Mouse (Mus musculus): ENCODE results near the gene Vps37c. TPM values are rescaled to one million over a fixed set of nuclear protein-coding genes. Genes with fewer than 3 reads are reported as not detected.

The Vps37c gene
- polyA plus RNA-seq, 1 experiment from 2014 or later = 31.3 TPM

- Histone ChIP-seq H3K27me3 (ENCODE audit: control insufficient read depth, insufficient read depth, low read length) (no peaks in the 10 kb centered on the region), H3K27ac (no peak overlapping the region)
Measured at GRCm38 (mm10) chr19:10707881-10708280, 19.3 kb downstream of the Vps37c start.

GRCm38 (mm10) chr19:10708900-10709299 lies 20.4 kb downstream of the Vps37c start:
- Histone ChIP-seq H3K27ac (no peak overlapping the region), H3K4me1 (replicated peaks; ENCODE audit: control insufficient read depth, insufficient read depth, low read length) (peaks cover 19% of the 10 kb centered on the region), H3K4me2 (replicated peaks) (no peak overlapping the region), H3K4me3 (replicated peaks; ENCODE audit: low read length) (no peak overlapping the region), H3K27me3 (ENCODE audit: control insufficient read depth, insufficient read depth, low read length) (no peaks in the 10 kb centered on the region), H3K9ac (no peak overlapping the region), H3K9me3 (ENCODE audit: control insufficient read depth, low read length) (no peaks in the 10 kb centered on the region), H3K36me3 (replicated peaks; ENCODE audit: control insufficient read depth, insufficient read depth) (peaks cover 54% of the 10 kb centered on the region)
- WGBS = 60% methylated on average over 6 of the region's 6 CpGs
- DNase-seq (ENCODE audit: low spot score) (no peak), ATAC-seq (ENCODE audit: low FRiP score) (no peak)

More at GRCm38 (mm10) chr19:10707881-10708280, 19.3 kb downstream of the Vps37c start:
- H3K4me1 ChIP-seq (replicated peaks; ENCODE audit: control insufficient read depth, insufficient read depth, low read length) = peaks cover 19% of the 10 kb centered on the region
- DNase-seq (ENCODE audit: low spot score) (no peak), ATAC-seq (ENCODE audit: low FRiP score) (no peak)
- peaks cover 44% of the 10 kb centered on the region for H3K36me3 ChIP-seq (replicated peaks; ENCODE audit: control insufficient read depth, insufficient read depth)
- H3K4me2 ChIP-seq (replicated peaks) = no peak overlapping the region
- no peaks in the 10 kb centered on the region for H3K9me3 ChIP-seq (ENCODE audit: control insufficient read depth, low read length)
- WGBS = 97% methylated on average over 1 of the region's 1 CpGs
- no peak overlapping the region for H3K9ac ChIP-seq
- no peak overlapping the region for H3K4me3 ChIP-seq (replicated peaks; ENCODE audit: low read length)

GRCm38 (mm10) chr19:10709360-10710087 lies 21.0 kb downstream of the Vps37c start:
- Histone ChIP-seq H3K9ac (no peak overlapping the region), H3K4me1 (replicated peaks; ENCODE audit: control insufficient read depth, insufficient read depth, low read length) (peaks cover 20% of the 10 kb centered on the region), H3K27ac (peak overlapping the region; percentile 86), H3K4me2 (replicated peaks) (no peak overlapping the region), H3K27me3 (ENCODE audit: control insufficient read depth, insufficient read depth, low read length) (no peaks in the 10 kb centered on the region), H3K4me3 (replicated peaks; ENCODE audit: low read length) (no peak overlapping the region), H3K36me3 (replicated peaks; ENCODE audit: control insufficient read depth, insufficient read depth) (peaks cover 57% of the 10 kb centered on the region), H3K9me3 (ENCODE audit: control insufficient read depth, low read length) (no peaks in the 10 kb centered on the region)
- DNase-seq (ENCODE audit: low spot score) = peak; percentile 95
- 13% methylated on average over 8 of the region's 8 CpGs for WGBS
- peak; percentile 84 for ATAC-seq (ENCODE audit: low FRiP score)

- no peak overlapping the region for H3K4me2 ChIP-seq (replicated peaks)
- no peaks in the 10 kb centered on the region for H3K9me3 ChIP-seq (ENCODE audit: control insufficient read depth, low read length)
- ATAC-seq (ENCODE audit: low FRiP score) (peak; percentile 21; the same call in 1 of the 2 replicates), DNase-seq (ENCODE audit: low spot score) (peak; percentile 66)
- 64% methylated on average over 9 of the region's 9 CpGs for WGBS
- no peaks in the 10 kb centered on the region for H3K27me3 ChIP-seq (ENCODE audit: control insufficient read depth, insufficient read depth, low read length)
- H3K4me1 ChIP-seq (replicated peaks; ENCODE audit: control insufficient read depth, insufficient read depth, low read length) = peaks cover 21% of the 10 kb centered on the region
- peaks cover 57% of the 10 kb centered on the region for H3K36me3 ChIP-seq (replicated peaks; ENCODE audit: control insufficient read depth, insufficient read depth)
- no peak overlapping the region for H3K9ac ChIP-seq
- peak overlapping the region; percentile 86 for H3K27ac ChIP-seq
- no peak overlapping the region for H3K4me3 ChIP-seq (replicated peaks; ENCODE audit: low read length)
Measured at GRCm38 (mm10) chr19:10710088-10710511, 21.6 kb downstream of the Vps37c start.

GRCm38 (mm10) chr19:10710751-10711150 lies 22.2 kb downstream of the Vps37c start:
- Histone ChIP-seq H3K9me3 (ENCODE audit: control insufficient read depth, low read length) (no peaks in the 10 kb centered on the region), H3K4me2 (replicated peaks) (no peak overlapping the region), H3K27me3 (ENCODE audit: control insufficient read depth, insufficient read depth, low read length) (no peaks in the 10 kb centered on the region), H3K9ac (no peak overlapping the region), H3K4me1 (replicated peaks; ENCODE audit: control insufficient read depth, insufficient read depth, low read length) (peaks cover 21% of the 10 kb centered on the region), H3K27ac (peak overlapping the region; percentile 86), H3K4me3 (replicated peaks; ENCODE audit: low read length) (no peak overlapping the region), H3K36me3 (replicated peaks; ENCODE audit: control insufficient read depth, insufficient read depth) (peaks cover 57% of the 10 kb centered on the region)
- 89% methylated on average over 4 of the region's 4 CpGs for WGBS
- ATAC-seq (ENCODE audit: low FRiP score) = no peak
- no peak for DNase-seq (ENCODE audit: low spot score)

GRCm38 (mm10) chr19:10712194-10712593 lies 23.7 kb downstream of the Vps37c start:
- no peak for ATAC-seq (ENCODE audit: low FRiP score)
- DNase-seq (ENCODE audit: low spot score) = no peak
- Histone ChIP-seq H3K9ac (no peak overlapping the region), H3K4me2 (replicated peaks) (no peak overlapping the region), H3K4me3 (replicated peaks; ENCODE audit: low read length) (no peak overlapping the region), H3K9me3 (ENCODE audit: control insufficient read depth, low read length) (no peaks in the 10 kb centered on the region), H3K27me3 (ENCODE audit: control insufficient read depth, insufficient read depth, low read length) (no peaks in the 10 kb centered on the region), H3K27ac (no peak overlapping the region), H3K36me3 (replicated peaks; ENCODE audit: control insufficient read depth, insufficient read depth) (peaks cover 49% of the 10 kb centered on the region), H3K4me1 (replicated peaks; ENCODE audit: control insufficient read depth, insufficient read depth, low read length) (peaks cover 21% of the 10 kb centered on the region)
- 93% methylated on average over 7 of the region's 7 CpGs for WGBS

GRCm38 (mm10) chr19:10712646-10713045 lies 24.1 kb downstream of the Vps37c start:
- H3K9ac ChIP-seq = no peak overlapping the region
- H3K9me3 ChIP-seq (ENCODE audit: control insufficient read depth, low read length) = no peaks in the 10 kb centered on the region
- H3K4me3 ChIP-seq (replicated peaks; ENCODE audit: low read length) = no peak overlapping the region
- no peaks in the 10 kb centered on the region for H3K27me3 ChIP-seq (ENCODE audit: control insufficient read depth, insufficient read depth, low read length)
- H3K4me2 ChIP-seq (replicated peaks) = no peak overlapping the region
- peaks cover 21% of the 10 kb centered on the region for H3K4me1 ChIP-seq (replicated peaks; ENCODE audit: control insufficient read depth, insufficient read depth, low read length)
- H3K27ac ChIP-seq = no peak overlapping the region
- H3K36me3 ChIP-seq (replicated peaks; ENCODE audit: control insufficient read depth, insufficient read depth) = peaks cover 45% of the 10 kb centered on the region
- WGBS = 96% methylated on average over 12 of the region's 12 CpGs
- DNase-seq (ENCODE audit: low spot score) (no peak), ATAC-seq (ENCODE audit: low FRiP score) (no peak)

- Histone ChIP-seq H3K36me3 (replicated peaks; ENCODE audit: control insufficient read depth, insufficient read depth) (peaks cover 40% of the 10 kb centered on the region), H3K9ac (no peak overlapping the region), H3K4me3 (replicated peaks; ENCODE audit: low read length) (no peak overlapping the region), H3K4me2 (replicated peaks) (no peak overlapping the region), H3K27ac (no peak overlapping the region), H3K4me1 (replicated peaks; ENCODE audit: control insufficient read depth, insufficient read depth, low read length) (peaks cover 21% of the 10 kb centered on the region), H3K9me3 (ENCODE audit: control insufficient read depth, low read length) (no peaks in the 10 kb centered on the region), H3K27me3 (ENCODE audit: control insufficient read depth, insufficient read depth, low read length) (no peaks in the 10 kb centered on the region)
- 92% methylated on average over 10 of the region's 10 CpGs for WGBS
- DNase-seq (ENCODE audit: low spot score) (no peak), ATAC-seq (ENCODE audit: low FRiP score) (no peak)
Measured at GRCm38 (mm10) chr19:10713551-10713950, 25.0 kb downstream of the Vps37c start.

- 87% methylated on average over 6 of the region's 6 CpGs for WGBS
- DNase-seq (ENCODE audit: low spot score) (no peak), ATAC-seq (ENCODE audit: low FRiP score) (no peak)
- H3K27ac ChIP-seq = no peak overlapping the region
- peaks cover 17% of the 10 kb centered on the region for H3K4me1 ChIP-seq (replicated peaks; ENCODE audit: control insufficient read depth, insufficient read depth, low read length)
- no peaks in the 10 kb centered on the region for H3K27me3 ChIP-seq (ENCODE audit: control insufficient read depth, insufficient read depth, low read length)
- H3K4me3 ChIP-seq (replicated peaks; ENCODE audit: low read length) = no peak overlapping the region
- no peak overlapping the region; the same call in 1 of the 2 replicates for H3K9ac ChIP-seq
- no peak overlapping the region for H3K4me2 ChIP-seq (replicated peaks)
- peaks cover 38% of the 10 kb centered on the region for H3K36me3 ChIP-seq (replicated peaks; ENCODE audit: control insufficient read depth, insufficient read depth)
- no peaks in the 10 kb centered on the region for H3K9me3 ChIP-seq (ENCODE audit: control insufficient read depth, low read length)
Measured at GRCm38 (mm10) chr19:10714168-10714567, 25.6 kb downstream of the Vps37c start.

All from hindbrain, embryonic 14.5 days (tissue).